Mouse (Mus musculus) liver, embryonic 14.5 days (tissue): ENCODE results near the gene Pten.

Source experiments
- CTCF ChIP-seq: IDR thresholded peaks from 2 replicates; pipeline ENCODE4 v1.5.1; 2016; ENCODE audit warnings: antibody characterized with exemption, low read depth, control low read depth
- EP300 ChIP-seq: IDR thresholded peaks from 2 replicates; pipeline ENCODE4 v1.6.1; 2016; ENCODE audit warnings: antibody characterized with exemption, low read depth

GRCm38 (mm10) chr19:32809117-32809516, 51.8 kb downstream of the Pten start:
- TF ChIP-seq CTCF (no peak), EP300 (no peak)
